Mouse (Mus musculus) cerebellum, adult 9-10 months (tissue): Measurements from ENCODE around the gene Dnase1l2.
A peak's percentile ranks its signal among the peaks of the same experiment; 100 is the strongest.
"Not testable (repeated sequence)": the region's sequence is repeated elsewhere in the genome, so short reads cannot be mapped to it uniquely, and the experiment has no call there.

Experiments
- DNase-seq: peaks from one replicate; pipeline ENCODE4 v3.0.0; 2022

Gene Dnase1l2

DNA sequence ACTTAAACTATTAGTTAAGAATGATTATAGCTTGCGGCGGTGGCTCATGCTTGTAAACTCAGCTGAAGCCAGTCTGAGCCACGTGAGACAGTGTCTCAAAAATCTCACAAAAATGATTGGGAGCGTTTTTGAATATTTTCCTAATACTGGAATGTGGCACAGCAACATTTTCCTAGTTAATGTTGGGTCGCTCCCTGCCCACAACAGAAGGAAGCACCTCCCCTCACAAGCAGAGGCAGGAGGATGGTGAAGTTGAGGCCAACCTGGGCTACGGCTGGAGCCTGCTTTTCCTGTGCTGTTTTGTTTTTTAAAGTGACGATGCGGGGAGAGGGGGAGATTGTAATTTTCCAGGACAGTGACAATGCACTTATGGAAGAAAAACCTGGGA, 15.7 kb downstream of the Dnase1l2 start:
- no peak for DNase-seq

DNA sequence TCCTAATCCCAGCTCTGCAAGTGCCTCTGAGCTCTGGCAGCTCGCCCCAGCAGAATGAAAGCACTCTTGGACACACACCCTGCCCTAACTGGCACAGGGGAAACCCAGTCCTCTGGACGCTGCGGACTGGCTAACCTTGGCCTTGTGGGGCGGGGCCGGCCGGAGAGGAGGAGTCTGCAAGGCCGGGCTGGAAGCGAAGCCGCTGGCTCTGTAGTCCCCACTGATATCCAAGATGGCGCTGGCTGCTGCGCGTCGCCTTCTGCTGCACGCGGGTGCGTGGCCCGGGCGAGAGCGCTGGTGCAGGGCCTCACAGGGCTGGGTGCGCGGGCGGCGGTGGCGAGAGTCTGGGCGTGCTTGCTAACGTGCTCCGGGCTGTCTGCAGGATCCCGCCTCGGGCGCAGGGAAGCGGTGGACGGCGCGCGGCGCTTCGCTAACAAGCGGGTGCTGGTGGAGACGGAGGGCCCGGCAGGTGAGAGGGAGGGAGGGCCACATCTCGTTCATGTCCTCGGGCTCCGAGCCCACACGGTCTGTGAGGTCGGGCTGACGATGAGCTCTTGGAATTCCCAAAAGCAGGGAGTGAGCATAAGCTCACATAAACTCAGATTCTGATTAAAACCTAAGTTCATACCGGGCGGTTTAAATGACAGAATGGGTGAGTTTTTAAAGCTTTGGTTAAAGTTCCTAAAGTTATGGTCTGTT, 16.3 kb downstream of the Dnase1l2 start, which contains the start of gene Eci1:
Eci1 (plus strand) TSS at position 171 of the 699 bp plus-strand sequence.
- peak; percentile 98 for DNase-seq

DNA sequence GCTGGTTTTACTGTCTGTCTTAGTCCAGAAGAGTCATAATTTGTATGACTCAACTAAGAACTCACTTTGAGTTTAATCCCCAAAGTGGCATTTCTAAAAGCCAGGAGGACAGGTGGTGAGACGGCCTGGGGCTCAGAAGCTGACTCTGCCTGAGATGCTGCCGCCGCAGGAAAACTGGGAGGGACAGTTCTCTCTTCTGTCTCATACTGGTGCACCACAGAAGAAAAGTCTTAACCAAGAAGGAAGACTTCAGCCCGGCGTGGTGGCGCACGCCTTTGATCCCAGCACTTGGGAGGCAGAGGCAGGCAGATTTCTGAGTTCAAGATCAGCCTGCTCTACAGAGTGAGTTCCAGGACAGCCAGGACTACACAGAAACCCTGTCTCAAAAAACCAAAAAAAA, 17.0 kb downstream of the Dnase1l2 start:
- no peak for DNase-seq

DNA sequence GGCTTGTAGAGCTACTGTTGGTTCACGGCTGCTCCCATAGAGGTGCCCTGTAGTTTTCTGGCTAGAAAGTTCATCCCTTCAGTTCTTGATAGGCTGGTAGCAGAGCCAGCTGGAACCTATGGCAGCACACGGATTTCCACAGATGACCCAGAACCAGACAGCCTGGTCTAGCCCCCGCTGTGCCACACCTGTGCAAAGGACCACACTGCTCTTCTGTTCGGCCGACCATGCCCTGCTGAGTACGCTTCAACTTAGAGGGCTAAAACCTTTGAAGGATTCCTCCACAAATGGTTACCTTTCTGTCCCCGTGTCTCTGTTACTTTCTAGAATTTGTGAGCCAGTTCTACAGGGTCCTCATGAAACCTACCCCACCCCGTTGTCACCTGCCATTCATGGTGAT, 17.6 kb downstream of the Dnase1l2 start:
- not testable (repeated sequence) for DNase-seq

DNA sequence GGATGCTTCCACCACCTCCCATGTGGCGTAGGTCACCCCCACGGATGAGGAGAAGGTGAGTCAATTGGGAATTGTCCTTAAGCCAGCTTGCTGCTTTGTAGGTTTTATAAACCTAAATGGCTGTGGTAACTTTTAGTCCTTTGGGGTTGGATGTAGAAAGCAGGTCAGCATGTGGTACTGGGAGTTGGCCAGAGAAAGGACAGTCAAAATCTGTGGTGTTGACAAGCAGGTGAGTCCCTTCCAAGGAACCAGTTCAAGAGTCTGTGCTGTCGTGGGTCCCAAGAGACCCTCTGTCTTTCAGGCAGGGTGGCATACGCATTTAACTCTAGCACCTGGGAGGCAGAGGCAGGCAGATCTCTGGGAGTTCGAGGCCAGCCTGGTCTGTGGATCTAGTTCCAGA, 18.4 kb downstream of the Dnase1l2 start:
- DNase-seq = no peak

DNA sequence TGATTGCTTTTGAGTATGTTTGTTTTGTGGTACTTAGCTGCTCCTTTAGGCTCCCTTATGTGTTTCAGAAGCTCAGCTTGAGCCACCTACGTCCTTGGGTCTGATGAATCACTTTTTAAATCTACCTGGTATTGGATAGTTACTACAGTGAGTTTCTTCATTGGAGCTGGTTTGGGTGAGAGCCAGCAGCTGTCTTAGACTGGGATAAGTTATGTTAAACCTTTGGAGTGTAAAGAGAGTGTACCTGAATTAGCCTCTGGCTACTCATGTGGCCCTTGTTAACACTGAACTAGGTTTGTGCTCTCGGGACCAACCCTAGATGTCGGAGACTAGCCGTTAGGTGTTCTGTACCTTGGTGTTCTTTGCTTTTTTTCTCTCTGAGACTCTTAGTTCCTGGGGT, 19.8 kb downstream of the Dnase1l2 start:
- no peak for DNase-seq

DNA sequence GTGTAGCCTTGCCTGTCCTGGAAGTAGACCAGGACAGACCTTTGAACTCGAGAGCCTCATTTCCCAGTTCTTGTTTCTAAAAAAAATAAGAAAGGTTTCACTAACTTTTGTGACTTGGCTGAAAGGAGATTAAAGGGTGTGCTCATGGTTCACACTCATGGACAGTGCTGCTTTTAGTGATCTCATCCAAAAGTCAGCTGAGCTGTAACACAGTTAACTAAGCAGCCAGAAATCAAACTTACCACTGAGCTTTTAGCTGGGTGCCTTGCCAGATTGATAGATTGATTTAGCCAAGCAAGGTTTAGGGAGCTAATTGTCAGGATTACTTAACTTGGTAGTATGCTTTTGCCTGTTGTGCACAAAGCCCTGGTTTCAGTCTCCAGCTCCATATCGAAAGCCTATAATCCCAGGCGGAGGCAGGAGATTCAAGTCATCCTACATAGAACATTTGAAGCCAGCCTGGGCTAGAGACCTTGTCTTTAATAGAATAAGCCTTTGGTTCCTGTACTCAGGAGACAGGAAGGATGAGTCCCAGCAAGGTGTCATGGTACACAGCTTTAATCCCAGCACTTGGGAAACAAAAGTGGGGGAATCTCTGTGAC, 26.8 kb downstream of the Dnase1l2 start:
- no peak for DNase-seq

DNA sequence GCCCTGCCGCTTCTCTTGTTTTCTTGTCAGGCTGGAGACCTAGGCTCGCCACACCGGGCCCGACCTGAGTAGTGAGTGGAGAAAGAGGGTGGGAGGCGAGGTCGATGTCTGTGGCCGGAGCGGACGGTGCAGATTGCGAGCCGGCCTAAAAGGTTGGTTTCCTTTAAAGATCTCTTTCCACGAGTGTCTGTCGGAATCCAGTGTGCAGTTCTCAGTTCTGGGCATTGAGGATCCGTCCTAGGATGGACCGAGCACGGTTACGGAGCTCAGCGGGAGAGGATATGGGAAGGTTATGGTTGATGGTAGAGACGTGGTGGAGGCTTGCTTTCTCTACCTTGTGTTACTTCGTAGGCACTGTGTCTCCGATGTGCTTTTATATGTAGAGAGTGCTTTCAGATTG, 27.9 kb downstream of the Dnase1l2 start:
- no peak for DNase-seq

DNA sequence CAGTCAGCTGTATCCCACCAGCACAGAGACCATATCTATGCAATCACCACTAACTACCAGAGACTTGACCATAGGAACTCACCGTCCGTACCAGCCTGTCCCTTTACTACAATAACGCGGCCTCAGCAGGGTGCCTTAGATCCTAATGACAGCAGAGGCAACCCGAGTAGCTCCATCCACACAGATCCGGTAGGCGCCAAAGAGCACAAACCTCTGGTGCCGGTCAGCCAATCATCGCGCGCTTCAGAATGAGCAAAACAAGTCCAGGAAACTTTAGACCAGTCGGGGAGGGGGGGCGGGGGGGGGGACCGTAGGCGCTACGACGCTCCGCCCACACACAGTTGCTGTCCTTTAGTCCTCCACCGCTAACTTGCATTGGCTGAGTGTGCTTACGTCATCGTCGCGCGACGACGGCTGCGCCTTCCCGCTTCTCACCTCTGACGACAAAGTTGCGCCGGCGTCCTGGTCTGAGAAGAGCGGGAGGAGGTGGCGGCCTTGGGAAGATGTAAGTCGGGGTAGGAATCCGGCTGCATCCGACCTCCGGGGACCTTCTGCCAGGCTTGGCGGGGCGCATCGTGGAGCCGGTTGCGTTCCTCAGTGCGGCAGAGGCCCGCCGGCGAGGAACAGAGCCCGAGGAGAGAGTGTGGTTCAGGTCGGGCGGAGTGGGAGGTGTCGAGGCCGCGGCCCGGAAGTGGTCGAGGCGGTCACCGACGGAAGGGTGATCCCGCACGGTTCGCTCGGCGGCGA, 28.5 kb downstream of the Dnase1l2 start, which contains the start of gene Rnps1:
Rnps1 (plus strand) TSS at position 336 of the 747 bp plus-strand sequence.
- peak; percentile 90 for DNase-seq

DNA sequence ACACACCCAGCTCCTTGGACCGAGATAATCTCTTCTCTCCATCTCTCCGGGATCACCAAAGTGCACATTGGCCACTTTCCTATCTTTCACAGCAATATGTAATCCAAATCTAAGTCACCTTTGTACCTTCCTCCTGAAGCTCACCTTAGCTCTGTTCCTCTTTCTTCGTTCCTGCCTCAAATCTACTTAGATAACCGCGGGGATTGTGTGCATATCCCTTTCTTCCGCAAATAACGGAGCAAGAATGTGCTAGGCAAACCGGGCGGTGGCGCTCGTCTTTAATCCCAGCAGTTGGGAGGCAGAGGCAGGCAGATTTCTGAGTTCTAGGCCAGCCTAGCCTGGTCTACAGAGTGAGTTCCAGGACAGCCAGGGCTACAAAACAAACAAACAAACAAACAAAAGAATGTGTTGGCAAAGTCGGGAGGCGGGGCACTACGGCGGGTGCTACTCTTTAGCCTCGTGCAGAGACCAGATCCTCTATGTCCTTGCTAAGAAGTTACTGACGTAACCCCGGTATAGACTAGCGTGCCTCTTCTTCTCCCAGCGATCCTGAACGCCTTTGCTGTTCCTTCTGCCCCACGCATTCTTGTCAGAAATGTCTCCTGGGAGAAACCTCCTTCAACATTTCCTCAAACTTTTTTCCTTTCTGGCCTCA, 29.2 kb downstream of the Dnase1l2 start:
- DNase-seq = no peak

DNA sequence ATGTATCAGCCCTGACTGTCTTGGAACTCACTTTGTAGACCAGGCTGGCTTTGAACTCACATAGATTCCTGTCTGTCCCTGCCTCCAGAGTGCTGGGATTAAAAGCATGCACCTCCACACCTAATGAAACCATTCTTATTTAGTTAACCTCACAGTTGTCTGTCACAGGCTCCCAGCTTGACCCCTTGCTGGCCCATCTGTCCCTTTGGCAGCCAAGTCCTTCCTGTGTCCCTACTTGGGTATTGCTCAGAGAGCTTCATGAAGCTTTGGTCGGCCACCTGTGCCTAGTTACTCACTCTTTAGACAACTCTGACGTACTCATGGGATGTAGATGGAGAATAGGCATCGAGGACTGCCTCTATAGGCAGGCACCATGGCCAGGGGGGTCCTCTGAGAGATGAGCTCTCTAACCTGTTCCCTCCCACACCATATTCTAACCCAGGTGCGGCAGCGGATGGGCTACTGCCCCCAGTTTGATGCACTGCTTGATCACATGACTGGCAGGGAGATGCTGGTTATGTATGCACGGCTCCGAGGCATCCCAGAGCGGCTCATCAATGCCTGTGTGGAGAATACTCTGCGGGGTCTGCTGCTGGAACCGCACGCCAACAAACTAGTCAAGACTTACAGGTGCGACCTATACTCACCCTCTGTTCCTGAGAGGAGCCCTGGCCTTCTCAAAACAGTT, 35.6 kb downstream of the Dnase1l2 start:
- DNase-seq = peak; percentile 76

DNA sequence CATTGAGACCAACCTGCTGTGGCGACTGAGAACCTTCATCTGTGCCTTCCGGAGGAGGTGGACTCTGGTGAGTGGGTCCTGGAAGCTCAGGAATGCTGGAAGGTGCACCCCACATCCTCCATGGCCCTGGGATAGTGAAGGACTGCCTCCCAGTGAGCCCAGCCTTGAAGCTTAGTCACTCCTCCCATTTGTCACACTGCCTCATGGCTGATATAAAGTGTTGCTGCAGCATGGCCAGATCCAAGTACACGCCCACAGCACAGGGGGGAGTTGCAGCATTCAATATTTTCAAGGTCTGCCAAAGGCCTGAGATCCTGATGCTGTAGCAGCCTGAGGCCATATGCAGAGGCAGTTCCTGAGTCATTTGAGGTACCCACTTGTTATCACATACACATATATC, 40.5 kb downstream of the Dnase1l2 start:
- no peak for DNase-seq

DNA sequence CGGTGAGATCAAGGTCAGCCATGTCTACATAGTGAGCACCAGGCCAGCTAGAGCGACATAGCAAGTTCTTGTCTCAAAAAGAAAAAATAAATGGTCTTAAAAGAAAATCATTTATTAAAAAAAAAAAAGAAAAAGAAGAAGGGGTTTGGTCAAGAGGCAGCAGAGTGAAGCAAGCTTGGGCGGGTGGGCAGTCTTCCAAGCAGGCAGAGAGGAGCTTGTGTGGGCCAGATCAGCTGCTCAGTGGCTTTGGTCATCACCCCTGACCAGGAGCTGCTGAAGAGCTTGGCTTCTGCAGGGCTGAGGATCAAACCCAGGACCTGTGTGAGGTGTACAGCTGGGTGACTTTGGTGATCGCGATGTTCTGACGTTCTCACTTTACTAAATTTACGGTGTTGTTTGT, 48.4 kb downstream of the Dnase1l2 start:
- no peak for DNase-seq

DNA sequence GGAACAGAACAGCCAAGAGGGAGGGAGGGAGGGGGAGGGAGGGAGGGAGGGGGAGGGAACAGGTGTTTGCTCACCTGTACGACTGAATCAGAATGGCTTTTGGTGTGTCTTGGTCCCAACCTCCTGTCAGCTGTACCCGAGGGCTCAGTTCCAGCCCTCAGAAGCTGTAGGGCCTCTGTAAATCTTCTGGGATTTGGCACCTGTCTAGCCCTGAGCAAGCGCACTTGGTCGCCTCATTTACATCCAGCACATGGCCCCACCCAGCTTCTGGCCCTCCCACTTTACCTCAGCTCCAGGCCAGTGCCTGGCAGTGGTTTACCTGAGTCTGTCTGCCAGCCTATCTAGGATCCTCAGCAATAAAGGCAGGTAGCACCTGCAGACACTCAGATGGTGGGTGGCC, 49.4 kb downstream of the Dnase1l2 start:
- DNase-seq = no peak

DNA sequence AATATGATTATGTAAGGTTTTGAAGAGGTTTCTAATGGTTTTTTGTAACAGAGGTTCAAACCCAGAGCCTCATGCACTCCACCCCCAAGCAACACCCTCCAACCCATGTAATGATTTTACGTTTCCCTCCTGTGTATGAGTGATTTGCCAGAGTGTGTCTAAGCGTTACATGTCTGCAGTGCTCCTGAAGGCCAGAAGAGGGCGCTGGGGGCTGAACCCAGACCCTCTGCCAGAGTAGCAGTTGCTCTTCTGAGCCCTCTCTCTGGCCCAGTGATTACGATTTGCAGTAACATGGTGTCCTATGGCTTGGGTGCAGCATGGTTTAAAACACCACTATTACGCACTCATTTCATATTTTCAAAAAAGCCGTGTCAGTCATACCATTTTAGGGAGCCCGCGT, 51.8 kb downstream of the Dnase1l2 start:
- DNase-seq = peak; percentile 44
